Mouse (Mus musculus): ENCODE measurements around the gene Dhx29.

Dhx29 gene

DNA sequence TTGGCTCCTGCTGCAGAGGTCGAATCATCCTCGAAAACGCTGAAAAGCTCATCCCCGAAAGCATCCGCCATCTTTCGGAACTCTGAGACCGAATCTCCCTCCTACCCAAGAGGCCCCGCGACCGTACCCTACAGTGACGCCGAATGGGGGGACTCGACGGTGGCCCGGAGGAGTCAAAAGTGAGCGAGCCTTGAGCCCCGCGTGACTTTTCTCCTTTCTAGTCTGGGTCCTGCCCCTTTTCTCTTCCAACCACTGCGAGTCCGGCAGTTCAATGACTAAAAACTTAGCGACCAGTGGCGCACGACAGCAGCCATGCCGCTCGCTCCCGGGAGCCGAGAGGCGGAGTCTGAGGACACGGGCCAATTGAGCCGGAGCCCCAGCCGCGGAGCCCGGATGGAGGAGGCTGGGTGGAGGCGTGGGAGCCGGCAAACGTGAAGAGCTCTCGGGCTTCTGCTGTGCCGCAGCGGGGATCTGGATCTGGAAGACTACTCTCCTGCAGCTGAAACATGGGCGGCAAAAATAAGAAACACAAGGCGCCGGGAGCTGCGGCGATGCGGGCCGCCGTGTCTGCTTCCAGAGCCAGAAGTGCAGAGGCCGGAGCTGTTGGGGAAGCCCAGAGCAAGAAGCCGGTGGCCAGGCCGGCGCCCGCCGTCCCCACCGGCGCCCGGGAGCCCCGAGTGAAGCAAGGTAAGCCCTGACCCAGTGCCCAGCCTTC lies at the start of gene Dhx29, which contains the start of gene Mtrex:
Dhx29 (plus strand) TSS at position 168 of the 715 bp plus-strand sequence.
Mtrex (minus strand) TSS at position 112 of the 715 bp plus-strand sequence.
- in situ Hi-C loops (cut with MboI, MseI) = no loop called here

DNA sequence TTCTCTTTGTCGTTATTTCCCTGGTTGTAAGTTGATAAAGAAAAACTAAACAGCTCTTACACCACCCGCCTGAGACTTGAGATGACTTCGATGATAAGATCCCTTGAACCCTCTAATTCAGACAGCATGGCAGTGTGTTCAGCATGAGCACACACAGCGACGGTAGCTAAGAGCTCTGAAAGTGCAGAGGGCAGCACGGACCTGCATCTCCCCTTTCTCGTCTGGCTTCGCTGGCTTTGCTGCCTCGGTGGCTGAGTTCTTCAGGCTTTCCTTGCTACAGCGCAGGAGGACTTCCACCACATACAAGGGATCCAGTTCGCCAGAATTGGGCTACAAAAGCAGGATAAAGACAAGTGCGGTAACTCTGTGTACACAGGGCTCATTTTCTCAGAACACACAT lies 40.0 kb upstream of the Dhx29 start:
- in situ Hi-C loops (cut with MboI, MseI) = no loop called here

DNA sequence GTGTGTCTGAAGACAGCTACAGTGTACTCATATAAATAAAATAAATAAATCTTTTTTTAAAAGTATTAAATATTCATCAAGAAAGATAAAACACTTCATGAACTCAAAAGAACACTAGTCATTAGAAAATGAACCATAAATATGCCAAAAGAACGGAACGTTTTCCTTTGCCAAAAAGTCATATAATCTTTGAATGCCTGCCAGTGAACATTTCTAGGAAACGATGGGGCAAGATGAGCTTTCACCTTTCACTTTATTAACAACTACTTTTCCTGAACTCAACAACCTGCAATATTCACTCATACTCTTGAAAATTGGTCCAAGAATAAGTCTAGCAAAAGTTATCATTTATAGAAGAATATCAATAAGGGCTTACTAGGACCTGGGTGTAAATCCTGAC lies 25.1 kb upstream of the Dhx29 start:
- in situ Hi-C loops (cut with MboI, MseI) = no loop called here

DNA sequence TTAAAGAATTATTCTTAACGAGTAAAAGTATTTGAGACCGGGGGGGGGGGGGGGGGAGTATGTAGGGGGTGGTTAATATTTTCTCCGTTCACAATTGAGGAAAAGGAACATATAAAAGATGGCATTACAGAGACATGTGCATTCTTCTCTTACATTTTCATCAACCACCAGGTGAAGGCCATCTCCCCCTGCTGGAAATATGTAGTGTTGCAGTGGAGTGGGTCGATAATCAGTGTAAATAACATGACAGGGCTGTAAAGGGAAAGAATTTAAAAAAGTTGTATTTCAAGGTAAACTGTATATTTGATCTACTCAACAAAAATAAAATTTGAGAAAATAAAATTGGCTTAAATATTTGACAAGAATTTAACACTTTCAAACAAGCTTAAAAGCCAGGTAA lies 17.6 kb upstream of the Dhx29 start:
- in situ Hi-C loops (cut with MboI, MseI) = no loop called here

DNA sequence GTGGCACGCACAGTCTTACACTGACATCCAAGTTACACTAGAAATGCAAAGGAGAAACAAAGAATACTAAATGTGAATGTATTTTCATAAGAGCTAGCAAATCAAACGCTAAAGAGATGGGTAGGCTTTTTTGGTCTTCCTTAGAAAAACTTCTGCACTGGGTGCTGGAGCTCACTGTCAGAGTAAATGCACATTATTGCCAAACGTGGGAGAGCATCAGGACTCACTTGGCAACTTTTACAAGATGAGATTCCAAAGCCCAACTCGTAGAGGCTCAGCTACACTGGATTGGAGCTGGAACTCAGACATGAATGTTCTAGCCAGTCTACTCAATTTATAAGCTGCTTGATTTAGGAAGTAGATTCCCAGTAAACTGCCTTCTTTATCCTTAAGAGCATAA lies 16.8 kb upstream of the Dhx29 start:
- in situ Hi-C loops (cut with MboI, MseI) = no loop called here

DNA sequence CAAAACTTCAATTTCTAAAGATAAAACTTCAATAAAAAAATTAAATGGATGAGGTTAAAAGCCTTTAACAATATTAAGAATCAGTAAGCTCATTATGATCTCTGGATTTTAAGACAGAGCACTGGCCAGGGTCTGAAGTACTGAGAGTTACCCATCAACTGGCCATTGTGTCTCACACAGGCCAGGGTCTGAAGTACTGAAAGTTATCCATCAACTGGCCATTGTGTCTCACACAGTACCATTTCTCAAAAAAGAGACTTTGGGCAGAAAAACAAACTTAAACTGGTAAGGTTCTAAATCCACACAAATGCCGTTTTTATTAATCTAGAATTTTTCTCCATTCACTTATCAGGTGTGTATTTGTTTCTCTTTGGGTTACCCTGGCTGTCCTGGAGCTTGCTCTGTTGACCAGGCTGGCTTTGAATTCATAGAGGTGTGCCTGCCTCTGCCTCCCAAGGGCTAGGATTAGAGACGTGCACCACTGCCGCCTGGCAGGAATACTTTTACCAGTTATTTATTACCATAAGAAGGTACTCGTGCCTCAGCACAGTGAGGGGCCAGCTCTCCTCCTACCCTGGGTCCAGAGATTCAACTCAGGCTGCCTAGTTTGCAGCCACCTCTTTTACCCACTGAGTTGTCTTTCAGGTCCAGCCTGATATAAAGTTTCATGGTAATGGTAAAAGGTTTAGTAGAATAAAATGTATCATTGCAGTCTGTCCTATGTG lies 8.0 kb upstream of the Dhx29 start:
- in situ Hi-C loops (cut with MboI, MseI) = no loop called here

DNA sequence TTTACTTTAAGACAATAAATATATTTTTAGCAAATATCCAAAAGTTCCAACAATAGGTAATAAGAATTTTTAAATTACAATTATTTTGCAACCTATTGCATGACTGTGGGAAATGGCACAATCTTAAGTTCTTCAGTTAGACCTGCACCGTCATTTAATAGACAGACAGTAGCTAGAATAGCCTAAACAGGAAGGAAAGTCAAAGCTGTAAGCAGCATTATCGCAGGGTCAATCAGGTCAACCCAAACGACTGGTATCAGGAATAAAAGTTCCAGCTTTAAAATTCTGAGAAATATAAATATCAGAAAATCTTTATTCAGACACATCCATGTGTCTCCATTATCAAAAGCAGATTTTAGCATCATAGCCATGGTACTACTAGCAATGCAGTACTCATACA lies 6.3 kb upstream of the Dhx29 start:
- in situ Hi-C loops (cut with MboI, MseI) = loop anchor here (5.0 kb wide), 1 partner anchor 111 kb away; no protein-coding TSS in a partner anchor

DNA sequence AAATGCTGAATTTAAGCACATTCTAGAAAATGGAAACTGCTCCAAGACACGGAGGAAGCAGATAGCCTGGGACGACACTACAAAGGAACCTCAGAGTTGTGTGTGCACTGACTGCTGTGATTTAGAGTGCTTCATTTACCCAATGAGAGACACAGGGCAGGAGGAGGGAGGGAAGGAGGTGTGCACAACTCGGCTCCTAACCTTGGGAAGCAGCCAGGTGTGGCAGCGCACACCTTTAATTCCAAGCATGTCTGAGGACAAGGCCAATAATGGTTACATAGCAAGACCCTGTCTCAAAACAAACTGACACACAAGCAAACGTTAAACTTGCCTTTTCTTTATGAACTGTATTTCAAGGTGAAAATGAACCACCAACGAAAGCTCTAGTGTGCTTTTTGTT lies 2.0 kb upstream of the Dhx29 start:
- in situ Hi-C loops (cut with MboI, MseI) = no loop called here

DNA sequence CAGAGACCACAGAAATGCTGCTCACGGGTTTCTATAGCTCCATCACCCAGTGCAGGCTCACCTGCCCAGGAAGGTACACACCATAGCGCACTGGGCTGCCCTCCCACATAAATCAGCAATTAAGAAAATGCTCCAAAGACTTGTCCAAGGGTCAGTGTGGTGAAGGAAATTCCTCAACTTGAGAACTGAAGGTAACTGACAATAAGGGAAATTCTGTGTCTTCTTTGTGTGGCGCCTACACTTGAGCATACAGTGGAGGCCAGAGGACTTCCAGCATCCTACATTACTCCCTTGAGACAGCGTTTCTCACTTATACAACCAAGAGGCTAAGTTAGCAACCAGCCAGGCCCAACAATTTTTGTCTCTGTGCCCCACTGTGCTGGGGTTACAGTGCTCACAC lies 1.3 kb upstream of the Dhx29 start:
- in situ Hi-C loops (cut with MboI, MseI) = no loop called here

DNA sequence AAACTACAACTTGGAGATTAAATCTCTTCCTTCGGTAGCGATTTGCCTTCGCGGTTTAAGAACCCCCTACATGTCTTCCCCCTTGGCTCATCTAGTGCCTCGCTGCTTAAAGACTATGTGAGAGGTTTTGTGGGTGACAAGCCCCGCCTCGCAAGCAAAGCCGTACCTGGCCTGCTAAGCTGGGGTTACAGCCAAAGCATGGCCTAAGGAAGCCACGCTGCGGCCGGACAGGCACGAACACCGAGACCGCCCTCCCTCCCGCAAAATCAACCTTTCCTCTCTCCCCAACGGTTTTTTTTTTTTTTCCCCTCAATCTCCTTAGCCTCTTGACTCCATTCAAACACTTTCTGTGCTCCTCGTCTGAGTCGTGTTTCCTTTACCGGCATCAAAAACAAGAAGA lies 458 bp upstream of the Dhx29 start:
- in situ Hi-C loops (cut with MboI, MseI) = no loop called here

DNA sequence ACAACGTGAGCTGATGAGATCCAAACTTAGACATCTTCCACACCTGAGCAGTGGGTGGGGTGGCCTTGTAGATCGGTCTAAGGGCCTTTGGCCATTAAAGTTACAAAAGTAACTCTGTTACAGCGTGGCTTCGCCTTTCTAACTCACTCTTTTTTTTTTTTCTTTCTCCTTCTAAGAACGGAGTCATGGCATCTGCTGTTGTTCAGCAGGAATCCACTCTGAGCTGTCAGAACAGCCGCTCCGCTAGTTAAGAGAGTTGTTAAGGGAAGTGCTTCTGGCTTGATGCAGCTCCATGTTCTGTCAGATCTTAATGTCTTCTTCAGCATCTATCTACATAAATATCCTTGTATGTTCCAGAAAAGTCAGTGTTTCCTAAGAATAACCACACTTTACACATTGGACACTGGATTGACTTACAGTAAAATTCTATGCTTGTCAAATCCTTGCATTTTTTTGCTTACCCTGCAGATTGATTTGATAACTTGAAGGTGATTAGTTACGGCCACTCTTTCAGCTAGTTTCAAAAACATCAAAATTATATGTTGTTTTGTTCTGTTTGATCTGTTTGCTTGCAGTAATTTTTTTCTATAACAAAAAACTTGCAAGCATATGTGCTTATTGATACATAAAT lies 899 bp downstream of the Dhx29 start:
- in situ Hi-C loops (cut with MboI, MseI) = no loop called here

DNA sequence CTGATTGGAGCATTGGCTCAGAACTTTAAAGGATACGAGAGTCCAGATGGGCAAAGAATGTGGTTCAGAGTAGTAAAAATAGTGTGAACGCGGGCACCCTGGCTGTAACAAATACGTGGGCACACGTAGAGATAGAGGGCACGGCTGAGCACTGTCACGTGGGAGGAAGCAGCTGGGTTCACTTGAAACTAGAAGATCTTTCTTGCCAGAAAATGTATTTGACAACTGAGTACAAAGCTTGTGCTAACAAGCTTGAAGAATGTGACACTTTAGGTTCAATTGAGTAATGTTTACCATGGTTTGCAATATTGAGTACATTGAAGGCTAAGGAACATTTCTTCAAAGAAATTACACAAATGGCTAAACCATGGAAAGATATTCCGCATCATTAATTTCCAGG lies 10.9 kb downstream of the Dhx29 start:
- in situ Hi-C loops (cut with MboI, MseI) = no loop called here

DNA sequence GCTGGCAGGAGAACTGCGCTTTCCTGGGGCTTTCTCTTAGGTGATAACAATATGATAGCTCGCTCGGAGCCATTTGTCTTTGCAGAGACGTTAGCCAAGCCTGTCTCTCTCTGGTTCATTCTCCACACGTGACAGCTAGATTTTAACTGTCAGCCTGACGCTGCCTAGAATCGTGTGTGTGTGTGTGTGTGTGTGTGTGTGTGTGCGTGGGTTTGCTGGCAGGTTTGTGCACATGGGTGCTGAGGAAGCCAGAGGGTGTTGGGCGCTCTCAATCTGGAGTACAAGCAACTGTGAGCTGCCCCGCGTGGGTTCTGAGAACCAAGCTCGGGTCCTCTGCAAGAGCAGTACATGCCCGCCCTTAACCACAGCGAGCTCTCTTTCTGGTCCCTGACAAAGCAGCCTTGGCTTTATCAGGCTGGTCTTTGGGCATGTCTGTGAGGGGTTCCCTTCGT lies 14.7 kb downstream of the Dhx29 start:
- in situ Hi-C loops (cut with MboI, MseI) = loop anchor here (10.0 kb wide), 1 partner anchor 717 kb away; no protein-coding TSS in a partner anchor

DNA sequence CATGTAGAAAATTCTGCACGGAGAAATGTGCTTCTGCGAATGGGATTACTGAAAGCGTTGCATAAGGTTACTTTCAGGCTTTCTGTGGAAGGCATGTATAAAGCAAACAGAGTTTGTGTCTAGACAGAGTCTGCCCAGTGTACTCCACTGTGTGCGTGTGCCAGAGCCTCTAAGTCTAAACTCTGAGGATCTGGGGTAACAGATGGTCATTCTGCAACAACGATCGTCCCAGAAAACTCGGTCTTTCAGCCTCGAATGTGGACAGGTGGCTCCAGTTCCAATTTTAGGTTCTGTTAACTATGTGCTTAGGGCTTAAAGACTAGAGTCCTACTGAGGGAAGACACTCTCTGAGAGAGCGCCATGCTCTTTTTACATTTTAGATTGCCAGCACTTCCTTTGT lies 18.1 kb downstream of the Dhx29 start:
- in situ Hi-C loops (cut with MboI, MseI) = loop anchor here (10.0 kb wide), 1 partner anchor 721 kb away; no protein-coding TSS in a partner anchor

DNA sequence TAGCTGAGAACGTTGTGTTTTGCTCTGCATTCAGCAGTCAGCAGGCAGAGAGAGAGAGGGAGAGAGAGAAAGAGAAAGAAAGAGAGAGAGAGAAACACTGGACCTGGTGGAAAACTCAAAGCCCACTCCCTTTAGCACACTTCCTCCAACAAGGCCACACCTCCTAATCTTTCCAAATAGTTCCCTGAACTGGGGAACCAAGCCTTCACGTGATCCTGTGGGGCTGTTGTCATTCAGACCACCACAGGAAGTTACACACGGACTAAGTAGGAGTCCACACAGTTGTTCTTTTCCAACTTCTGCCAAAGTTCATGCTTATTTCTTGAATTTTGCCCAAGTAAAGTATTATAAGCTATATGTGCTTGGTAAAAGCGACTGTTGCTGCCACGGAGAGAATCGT lies 18.6 kb downstream of the Dhx29 start:
- in situ Hi-C loops (cut with MboI, MseI) = loop anchor here (10.0 kb wide), 1 partner anchor 721 kb away; no protein-coding TSS in a partner anchor

DNA sequence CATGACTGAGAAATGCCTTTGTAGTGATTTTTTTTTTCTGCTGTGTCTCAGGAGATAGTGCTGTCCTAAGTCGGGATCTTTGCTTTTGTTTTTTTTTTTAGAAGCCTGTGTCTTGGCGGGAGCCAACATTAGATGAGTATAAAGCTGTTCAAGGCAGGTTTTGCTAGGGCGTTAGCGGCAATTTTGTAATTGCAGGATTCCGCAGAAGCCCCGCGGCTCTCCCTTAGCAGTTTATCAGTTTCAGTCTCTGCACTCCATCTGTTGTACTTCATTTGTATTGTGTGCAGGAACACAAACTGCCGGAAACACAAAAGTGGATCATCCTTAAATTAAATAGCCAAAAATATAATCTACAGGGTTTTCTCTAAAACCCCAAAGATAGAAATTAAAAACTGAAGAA lies 26.8 kb downstream of the Dhx29 start:
- in situ Hi-C loops (cut with MboI, MseI) = no loop called here

DNA sequence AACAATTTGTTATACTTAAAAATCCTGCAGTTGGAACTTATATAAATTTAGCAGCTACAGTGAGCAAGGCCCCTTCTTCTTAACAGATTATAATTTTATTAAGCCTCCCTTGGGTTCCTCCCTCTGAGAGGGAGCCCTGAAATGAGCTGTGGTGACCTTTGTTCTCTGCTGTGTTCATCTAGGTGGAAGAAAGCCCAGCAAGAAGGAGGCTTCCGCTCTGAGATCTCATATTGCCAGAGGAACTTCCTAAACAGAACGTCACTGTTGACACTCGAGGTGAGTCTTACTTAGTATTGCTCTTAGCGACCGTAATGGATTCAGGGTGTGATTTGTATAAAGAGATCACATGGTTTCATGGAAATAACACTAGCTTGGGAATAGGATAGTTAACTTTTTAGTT lies 35.8 kb downstream of the Dhx29 start:
- in situ Hi-C loops (cut with MboI, MseI) = no loop called here

DNA sequence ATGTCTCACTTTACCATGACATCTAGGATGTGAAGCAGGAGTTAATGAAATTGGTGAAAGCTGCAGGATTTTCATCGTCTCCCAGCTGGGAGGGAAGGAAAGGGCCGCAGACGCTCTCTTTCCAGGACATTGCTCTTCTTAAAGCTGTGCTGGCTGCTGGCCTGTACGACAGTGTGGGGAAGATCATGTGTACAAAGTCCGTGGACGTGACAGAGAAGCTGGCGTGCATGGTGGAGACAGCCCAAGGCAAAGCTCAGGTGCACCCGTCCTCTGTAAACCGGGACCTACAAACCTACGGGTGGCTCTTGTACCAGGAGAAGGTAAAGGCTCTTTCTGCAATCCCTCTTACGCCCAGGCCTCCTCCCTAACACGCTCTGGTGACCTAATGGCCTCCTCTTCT lies 37.2 kb downstream of the Dhx29 start:
- in situ Hi-C loops (cut with MboI, MseI) = no loop called here

DNA sequence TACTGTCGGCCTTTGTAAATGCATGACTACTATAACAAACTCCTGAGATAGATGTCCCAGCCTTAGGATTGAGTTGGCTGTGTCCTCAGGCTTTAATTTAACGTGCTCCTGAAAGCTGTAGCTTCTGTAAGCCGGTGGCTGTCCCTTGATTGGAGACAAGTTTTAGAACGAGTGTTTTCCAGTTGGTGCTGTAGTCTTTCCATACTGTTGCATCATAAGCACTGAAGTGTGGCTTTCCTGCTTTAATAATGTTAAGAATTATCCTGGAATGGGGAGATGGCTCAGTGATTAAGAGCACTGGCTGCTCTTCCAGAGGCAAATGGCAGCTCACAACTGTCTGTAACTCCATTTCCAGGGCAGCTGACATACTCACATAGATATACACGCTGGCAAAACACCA lies 40.0 kb downstream of the Dhx29 start:
- in situ Hi-C loops (cut with MboI, MseI) = no loop called here

DNA sequence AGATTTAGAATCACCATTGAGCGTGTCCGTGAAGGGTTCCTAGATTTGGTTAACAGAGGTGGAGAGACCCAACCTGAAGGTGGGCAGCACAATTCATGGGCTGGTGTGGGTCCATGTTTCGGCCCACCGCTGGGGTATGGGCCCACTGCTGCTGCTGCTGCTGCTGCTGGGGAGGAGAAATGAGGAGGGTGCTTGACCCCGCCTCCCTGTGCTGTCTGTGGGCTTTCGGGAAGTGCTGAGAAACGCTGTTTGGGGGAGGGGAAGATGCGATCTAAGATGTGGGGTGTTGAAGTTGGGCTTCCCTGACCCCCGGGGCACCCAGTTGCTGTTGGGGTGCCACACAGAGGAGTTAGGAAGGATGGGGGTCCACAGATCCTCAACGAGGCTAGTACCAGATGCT lies 49.5 kb downstream of the Dhx29 start:
- in situ Hi-C loops (cut with MboI, MseI) = no loop called here

DNA sequence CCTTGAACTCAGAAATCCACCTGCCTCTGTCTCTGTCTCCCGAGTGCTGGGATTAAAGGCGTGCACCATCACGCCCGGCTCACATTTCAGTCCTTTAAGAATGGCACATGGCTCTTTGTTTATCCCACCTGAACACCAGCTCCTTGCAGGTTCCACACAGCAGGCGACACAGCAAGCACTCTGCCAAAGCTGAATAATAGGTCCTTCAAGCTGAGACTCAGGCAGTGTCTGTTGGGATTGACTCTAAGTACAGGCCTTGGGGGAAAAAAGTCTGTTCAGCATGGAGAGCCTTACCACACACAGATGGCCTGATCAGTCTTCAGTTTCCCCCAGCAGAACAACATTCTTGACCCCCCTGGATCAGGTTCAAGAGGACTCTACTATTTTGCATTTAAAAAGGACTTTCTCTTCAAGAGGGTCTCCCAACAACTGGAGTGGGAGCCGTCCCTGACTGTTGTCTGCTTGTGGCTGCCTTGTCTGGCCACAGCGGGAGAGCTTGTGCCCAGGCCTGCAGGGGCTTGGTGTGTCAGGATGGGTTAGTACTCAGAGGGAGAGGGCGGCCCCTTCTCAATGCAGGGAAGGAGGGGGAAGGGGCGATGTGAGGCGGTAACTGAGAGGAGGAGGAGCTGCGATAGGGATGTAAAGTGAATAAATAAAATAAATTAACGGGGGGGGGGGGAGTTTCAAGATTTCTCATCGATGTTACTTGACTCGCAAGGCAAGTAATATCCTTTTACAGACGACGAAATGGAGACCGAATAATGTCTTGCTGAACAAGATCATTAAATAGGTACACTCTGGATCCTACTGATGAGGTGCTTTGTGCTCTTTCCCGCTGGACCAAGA lies 58.6 kb downstream of the Dhx29 start:
- in situ Hi-C loops (cut with MboI, MseI) = no loop called here
